Mouse (Mus musculus) thymus, adult 18-20 months (tissue): ENCODE data around the gene Hdac8.

Experiments
- DNase-seq, 2 experiments: peaks; one replicate each; pipeline ENCODE4 v3.0.0; 2022; ENCODE audit warnings: mixed read lengths in 2 of 2

Hdac8 gene

GRCm38 (mm10) chrX:102504644-102505481, at the start of gene Hdac8:
TSS of gene Hdac8 (minus strand) at chrX:102505359.
- DNase-seq, result peak; percentile 14 to 18

GRCm38 (mm10) chrX:102509205-102509604, 4.0 kb upstream of the Hdac8 start:
- DNase-seq, result no peak

GRCm38 (mm10) chrX:102504179-102504578, 980 bp downstream of the Hdac8 start:
- no peak for DNase-seq

- DNase-seq, result no peak
Measured at GRCm38 (mm10) chrX:102493992-102494730, 11.0 kb downstream of the Hdac8 start.

GRCm38 (mm10) chrX:102485575-102485974, 19.6 kb downstream of the Hdac8 start:
- DNase-seq, result no peak

- no peak for DNase-seq
Measured at GRCm38 (mm10) chrX:102479665-102480064, 25.5 kb downstream of the Hdac8 start.

- no peak for DNase-seq
Measured at GRCm38 (mm10) chrX:102478965-102479364, 26.2 kb downstream of the Hdac8 start.

GRCm38 (mm10) chrX:102478481-102478880, 26.7 kb downstream of the Hdac8 start:
- no peak for DNase-seq

- DNase-seq, result peak; percentile 4 to 9
Measured at GRCm38 (mm10) chrX:102476784-102477183, 28.4 kb downstream of the Hdac8 start.

- no peak for DNase-seq
Measured at GRCm38 (mm10) chrX:102475555-102475954, 29.6 kb downstream of the Hdac8 start.

- no peak for DNase-seq
Measured at GRCm38 (mm10) chrX:102418343-102419127, 86.6 kb downstream of the Hdac8 start.

- no peak for DNase-seq
Measured at GRCm38 (mm10) chrX:102416972-102417371, 88.2 kb downstream of the Hdac8 start.

GRCm38 (mm10) chrX:102416386-102416785, 88.8 kb downstream of the Hdac8 start:
- no peak for DNase-seq

- no peak for DNase-seq
Measured at GRCm38 (mm10) chrX:102384765-102385164, 120.4 kb downstream of the Hdac8 start.

- DNase-seq, result no peak
Measured at GRCm38 (mm10) chrX:102383151-102383550, 122.0 kb downstream of the Hdac8 start.

- DNase-seq, result no peak
Measured at GRCm38 (mm10) chrX:102366510-102366909, 138.6 kb downstream of the Hdac8 start.

GRCm38 (mm10) chrX:102362244-102362643, 142.9 kb downstream of the Hdac8 start:
- no peak for DNase-seq

GRCm38 (mm10) chrX:102353412-102353811, 151.7 kb downstream of the Hdac8 start:
- no peak for DNase-seq

GRCm38 (mm10) chrX:102349843-102350731, 155.1 kb downstream of the Hdac8 start:
- DNase-seq, result no peak

GRCm38 (mm10) chrX:102348886-102349486, 156.2 kb downstream of the Hdac8 start:
- no peak for DNase-seq

GRCm38 (mm10) chrX:102341688-102342087, 163.5 kb downstream of the Hdac8 start:
- no peak for DNase-seq
